Comparison of ENCODE assay signal across 13 mouse cellular contexts in the genomic region with DNA sequence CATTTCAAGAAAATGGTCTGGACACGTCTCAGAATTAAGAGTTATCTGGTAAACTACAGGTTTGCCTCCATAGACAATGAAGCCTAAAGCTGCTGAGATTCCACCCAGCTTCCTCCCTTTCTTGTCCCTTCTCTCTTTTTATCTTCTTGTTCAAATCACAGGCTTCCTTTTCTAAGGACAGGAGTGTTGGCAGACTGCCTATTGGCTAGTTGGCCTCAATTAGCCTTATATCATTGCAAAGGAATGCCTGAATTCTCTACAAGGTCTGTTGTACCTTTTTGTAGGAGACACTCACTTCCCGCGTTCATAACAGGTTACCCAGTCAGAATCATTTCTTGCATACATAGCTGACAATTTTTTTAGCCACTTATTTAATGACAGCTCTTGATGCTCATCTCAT. TPM values are rescaled to one million over a fixed set of nuclear protein-coding genes. Genes with fewer than 3 reads are reported as not detected.
A peak's percentile ranks its signal among the peaks of the same experiment; 100 is the strongest.
DNase-seq lines count a peak whose midpoint lies in the region; ATAC-seq and TF ChIP-seq lines count a peak whose summit lies in the region.
"Had no signal": no experiment of that assay in that cellular context is flagged by ENCODE, and none has a peak within 500 bp of the region (broad histone marks: within the 10 kb centered on the region; RNA-seq: fewer than 3 reads in every experiment).

No protein-coding gene starts in this region.

- H3K27ac ChIP-seq in embryonic facial prominence, embryonic 14.5 days (replicated peaks; ENCODE audit: low read depth, low read length): no peak overlapping the region
- H3K27ac ChIP-seq in embryonic facial prominence, embryonic 10.5 days (replicated peaks): no peak overlapping the region
- H3K27ac ChIP-seq in lung, embryonic 16.5 days (ENCODE audit: low read length): peak overlapping the region; percentile 10; the same call in 1 of the 2 replicates
- H3K27ac ChIP-seq in left cerebral cortex, adult 2 months: no peak overlapping the region
- H3K27ac ChIP-seq: hindbrain, postnatal 0 days; limb, embryonic 13.5 days; macrophage had no signal

- H3K9me3 ChIP-seq in embryonic facial prominence, embryonic 14.5 days (ENCODE audit: control insufficient read depth, low read length): no peaks in the 10 kb centered on the region
- H3K9me3 ChIP-seq in embryonic facial prominence, embryonic 10.5 days: no peaks in the 10 kb centered on the region
- no peaks in the 10 kb centered on the region for H3K9me3 ChIP-seq in lung, embryonic 16.5 days (ENCODE audit: control insufficient read depth, low read length)

- H3K27me3 ChIP-seq in embryonic facial prominence, embryonic 14.5 days (replicated peaks; ENCODE audit: control insufficient read depth, insufficient read depth, low read length): no peaks in the 10 kb centered on the region
- H3K27me3 ChIP-seq in embryonic facial prominence, embryonic 10.5 days (replicated peaks; ENCODE audit: low read depth, poor library complexity, severe bottlenecking): no peaks in the 10 kb centered on the region
- H3K27me3 ChIP-seq in lung, embryonic 16.5 days (ENCODE audit: control insufficient read depth, insufficient read depth, low read depth, low read length): no peaks in the 10 kb centered on the region
- H3K27me3 ChIP-seq: limb, embryonic 13.5 days had no signal

- H3K36me3 ChIP-seq in embryonic facial prominence, embryonic 14.5 days (ENCODE audit: control insufficient read depth, insufficient read depth, low read length): peaks cover 12% of the 10 kb centered on the region; the same call in 1 of the 2 replicates
- H3K36me3 ChIP-seq in embryonic facial prominence, embryonic 10.5 days (replicated peaks): peaks cover 82% of the 10 kb centered on the region
- peaks cover under 1% of the 10 kb centered on the region; the same call in 1 of the 2 replicates for H3K36me3 ChIP-seq in lung, embryonic 16.5 days (ENCODE audit: control insufficient read depth, insufficient read depth, low read length)

- intact Hi-C loops in left cerebral cortex, adult 2 months (cut with DNase I): no loop called here

- no peak overlapping the region for H3K4me3 ChIP-seq in embryonic facial prominence, embryonic 14.5 days (ENCODE audit: low read depth, low read length)
- no peak overlapping the region for H3K4me3 ChIP-seq in embryonic facial prominence, embryonic 10.5 days
- no peak overlapping the region for H3K4me3 ChIP-seq in lung, embryonic 16.5 days (ENCODE audit: low read length)
- H3K4me3 ChIP-seq in left cerebral cortex, adult 2 months: no peak overlapping the region
- H3K4me3 ChIP-seq: limb, embryonic 13.5 days had no signal

- WGBS in embryonic facial prominence, embryonic 14.5 days: 65% methylated on average over 3 of the region's 3 CpGs
- 91% methylated on average over 3 of the region's 3 CpGs for WGBS in embryonic facial prominence, embryonic 10.5 days
- WGBS in lung, embryonic 16.5 days: 50% methylated on average over 3 of the region's 3 CpGs

- TF ChIP-seq CTCF in left cerebral cortex, adult 2 months (IDR thresholded peaks at IDR 0.05): no peak

- peak; percentile 49 for DNase-seq in embryonic facial prominence, embryonic 14.5 days (ENCODE audit: low spot score)
- DNase-seq in embryonic facial prominence, embryonic 10.5 days (ENCODE audit: low spot score): no peak
- peak; percentile 54 for DNase-seq in kidney, postnatal 14 days
- DNase-seq in kidney, postnatal 4 days: no peak
- DNase-seq in adrenal gland, postnatal 14 days: peak; percentile 60
- no peak for DNase-seq in left cerebral cortex, adult 2 months (ENCODE audit: extremely low spot score in 1 of 2, low spot score in 2 of 2)
- no peak for DNase-seq in left cerebral cortex, adult 9 months (ENCODE audit: low spot score in 2 of 2)
- DNase-seq: gastrocnemius, postnatal 36 days; thymus, postnatal 36 days had no signal

- no peak overlapping the region for H3K9ac ChIP-seq in embryonic facial prominence, embryonic 14.5 days (ENCODE audit: low read depth, low read length)
- no peak overlapping the region for H3K9ac ChIP-seq in lung, embryonic 16.5 days (ENCODE audit: low read length)
- H3K9ac ChIP-seq: limb, embryonic 13.5 days had no signal

- no peak for ATAC-seq in embryonic facial prominence, embryonic 14.5 days (ENCODE audit: low read depth)
- no peak for ATAC-seq in lung, embryonic 16.5 days (ENCODE audit: low read depth)
- ATAC-seq: hindbrain, postnatal 0 days had no signal

- H3K4me2 ChIP-seq in embryonic facial prominence, embryonic 14.5 days (ENCODE audit: low read depth, low read length): no peak overlapping the region
- H3K4me2 ChIP-seq in lung, embryonic 16.5 days (ENCODE audit: low read depth, low read length): no peak overlapping the region
- H3K4me2 ChIP-seq: limb, embryonic 13.5 days had no signal

- H3K4me1 ChIP-seq in embryonic facial prominence, embryonic 14.5 days (ENCODE audit: control insufficient read depth, insufficient read depth, low read length): peaks cover 20% of the 10 kb centered on the region
- H3K4me1 ChIP-seq in embryonic facial prominence, embryonic 10.5 days: peaks cover 37% of the 10 kb centered on the region
- peaks cover 41% of the 10 kb centered on the region for H3K4me1 ChIP-seq in lung, embryonic 16.5 days (replicated peaks; ENCODE audit: control insufficient read depth, insufficient read depth, low read length)

RNA-seq across cellular contexts. Expression of a gene that starts 56.5 kb away (rescaled TPM):
- 3.0 and 6.7 TPM in 2 replicates for polyA plus RNA-seq in embryonic facial prominence, embryonic 14.5 days (2014; fragmentation: Nextera tagmentation; extraction: Ambion mirVana)
- 14.8 TPM in 2 replicates for polyA plus RNA-seq in embryonic facial prominence, embryonic 10.5 days (2016; fragmentation: Nextera tagmentation; extraction: Ambion mirVana)
- 46.8 and 48.8 TPM in 2 replicates for total RNA-seq in adrenal gland, postnatal 14 days (2021)
- polyA plus RNA-seq in lung, embryonic 16.5 days (2015; fragmentation: Nextera tagmentation; extraction: Ambion mirVana): 2.6 and 2.7 TPM in 2 replicates
- total RNA-seq in left cerebral cortex, adult 2 months (2021): 10 to 100 TPM; 46.1 to 66.2 TPM

Comparison
In these comparisons a context has a peak if more than half of its experiments do, and no peak if none do; other contexts are left out.
1. DNase-seq: peak in embryonic facial prominence, embryonic 14.5 days (single experiment), kidney, postnatal 14 days (single experiment) and adrenal gland, postnatal 14 days (single experiment); none in embryonic facial prominence, embryonic 10.5 days (single experiment), kidney, postnatal 4 days (0 of 2), left cerebral cortex, adult 2 months (0 of 2) and left cerebral cortex, adult 9 months (0 of 2).